Mouse (Mus musculus): ENCODE data around the gene Dchs1. TPM values are rescaled to one million over a fixed set of nuclear protein-coding genes. Genes with fewer than 3 reads are reported as not detected.

Dchs1 gene
- polyA plus RNA-seq, 1 experiment: 5.0 TPM

DNA sequence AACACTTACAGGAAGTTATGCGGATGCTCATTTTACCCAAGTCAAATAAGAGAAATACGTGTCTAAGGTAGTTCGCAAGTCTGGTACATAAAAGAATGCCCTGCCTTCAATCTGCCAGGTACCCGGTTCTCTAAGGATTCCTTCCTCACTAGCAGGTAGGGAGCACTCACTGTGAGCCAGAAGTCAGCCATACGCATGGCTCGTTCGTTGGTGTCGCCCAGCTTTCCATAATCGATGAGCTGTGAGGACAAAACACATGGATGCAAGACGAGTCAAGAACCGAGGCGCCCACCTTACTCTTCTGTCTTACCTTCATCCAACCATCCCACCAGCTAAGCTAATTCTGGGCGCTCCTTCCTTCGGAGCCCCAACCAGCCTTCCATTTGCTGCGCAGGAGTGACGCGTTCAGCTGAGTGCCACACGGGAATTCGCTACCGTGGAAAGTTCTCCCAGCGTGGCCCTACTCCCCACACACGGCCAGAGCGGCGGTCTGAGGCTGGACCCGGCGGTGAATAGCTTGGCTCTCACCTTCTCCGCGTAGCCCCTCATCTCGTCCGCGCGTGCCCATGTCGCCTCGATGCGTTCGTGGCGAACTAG, 22.9 kb upstream of the Dchs1 start:
- WGBS: 3% methylated on average over 37 of the region's 37 CpGs
- no peak for DNase-seq

DNA sequence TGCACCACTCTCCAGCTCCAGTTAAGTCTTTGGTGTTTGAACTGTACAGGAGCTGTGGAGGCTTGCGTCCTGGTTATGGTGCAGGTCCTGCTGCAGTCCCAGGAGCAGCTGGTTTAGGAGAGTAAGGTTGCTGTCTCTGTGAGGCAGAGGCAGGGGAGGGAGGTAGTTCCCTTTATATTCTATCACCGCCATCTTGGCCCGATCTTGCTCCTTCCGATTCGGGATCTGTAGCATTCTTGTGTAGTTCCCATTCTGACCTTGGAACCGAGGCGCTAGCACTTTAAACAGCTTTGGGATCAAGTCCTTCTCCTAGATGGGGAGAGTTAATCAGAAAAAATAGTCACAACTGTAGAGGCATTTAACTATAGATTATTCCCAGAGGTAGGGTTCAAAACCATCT, 22.4 kb upstream of the Dchs1 start:
- TF ChIP-seq CTCF (IDR thresholded peaks at IDR 0.05; ENCODE audit: borderline replicate concordance, insufficient read depth, low read depth, low read length): no peak
- no peak for TF ChIP-seq POLR2A (IDR thresholded peaks at IDR 0.05; ENCODE audit: borderline replicate concordance, insufficient read depth, low read length)
- no peaks in the 10 kb centered on the region for H3K27me3 ChIP-seq (ENCODE audit: control insufficient read depth, insufficient read depth, low read length)
- WGBS: 72% methylated on average over 7 of the region's 7 CpGs
- no peaks in the 10 kb centered on the region for H3K4me1 ChIP-seq (ENCODE audit: control insufficient read depth, insufficient read depth, low read length)
- H3K4me3 ChIP-seq (replicated peaks; ENCODE audit: insufficient read depth, low read depth, low read length): peak overlapping the region; percentile 76
- H3K27ac ChIP-seq (ENCODE audit: insufficient read depth, low read length): no peak overlapping the region
- DNase-seq: peak in 1 of 2 experiments; percentile 12

More for the DNA sequence above, 22.9 kb upstream of the Dchs1 start:
- TF ChIP-seq POLR2A (IDR thresholded peaks at IDR 0.05; ENCODE audit: borderline replicate concordance, insufficient read depth, low read length) (no peak), CTCF (IDR thresholded peaks at IDR 0.05; ENCODE audit: borderline replicate concordance, insufficient read depth, low read depth, low read length) (no peak)
- no peaks in the 10 kb centered on the region for H3K27me3 ChIP-seq (ENCODE audit: control insufficient read depth, insufficient read depth, low read length)
- H3K4me3 ChIP-seq (replicated peaks; ENCODE audit: insufficient read depth, low read depth, low read length): peak overlapping the region; percentile 76
- H3K4me1 ChIP-seq (ENCODE audit: control insufficient read depth, insufficient read depth, low read length): no peaks in the 10 kb centered on the region
- H3K27ac ChIP-seq (ENCODE audit: insufficient read depth, low read length): peak overlapping the region; percentile 39

GRCm38 (mm10) chr7:105808385-105808784, 20.9 kb upstream of the Dchs1 start:
- no peak for TF ChIP-seq CTCF (IDR thresholded peaks at IDR 0.05; ENCODE audit: borderline replicate concordance, insufficient read depth, low read depth, low read length)
- TF ChIP-seq POLR2A (IDR thresholded peaks at IDR 0.05; ENCODE audit: borderline replicate concordance, insufficient read depth, low read length): no peak
- no peaks in the 10 kb centered on the region for H3K27me3 ChIP-seq (ENCODE audit: control insufficient read depth, insufficient read depth, low read length)
- no peak overlapping the region for H3K4me3 ChIP-seq (replicated peaks; ENCODE audit: insufficient read depth, low read depth, low read length)
- no peaks in the 10 kb centered on the region for H3K4me1 ChIP-seq (ENCODE audit: control insufficient read depth, insufficient read depth, low read length)
- 90% methylated on average over 1 of the region's 1 CpGs for WGBS
- H3K27ac ChIP-seq (ENCODE audit: insufficient read depth, low read length): no peak overlapping the region
- no peak for DNase-seq

- Histone ChIP-seq H3K4me3 (replicated peaks; ENCODE audit: insufficient read depth, low read depth, low read length) (no peak overlapping the region), H3K4me1 (ENCODE audit: control insufficient read depth, insufficient read depth, low read length) (no peaks in the 10 kb centered on the region), H3K27me3 (ENCODE audit: control insufficient read depth, insufficient read depth, low read length) (no peaks in the 10 kb centered on the region), H3K27ac (ENCODE audit: insufficient read depth, low read length) (no peak overlapping the region)
- 45% methylated on average over 2 of the region's 2 CpGs for WGBS
- TF ChIP-seq POLR2A (IDR thresholded peaks at IDR 0.05; ENCODE audit: borderline replicate concordance, insufficient read depth, low read length): no peak
- TF ChIP-seq CTCF (IDR thresholded peaks at IDR 0.05; ENCODE audit: borderline replicate concordance, insufficient read depth, low read depth, low read length): no peak
- DNase-seq: no peak
Observed at GRCm38 (mm10) chr7:105806716-105807115, 19.3 kb upstream of the Dchs1 start.

- Histone ChIP-seq H3K27me3 (ENCODE audit: control insufficient read depth, insufficient read depth, low read length) (no peaks in the 10 kb centered on the region), H3K4me1 (ENCODE audit: control insufficient read depth, insufficient read depth, low read length) (no peaks in the 10 kb centered on the region), H3K27ac (ENCODE audit: insufficient read depth, low read length) (no peak overlapping the region), H3K4me3 (replicated peaks; ENCODE audit: insufficient read depth, low read depth, low read length) (no peak overlapping the region)
- DNase-seq: no peak
- TF ChIP-seq CTCF (IDR thresholded peaks at IDR 0.05; ENCODE audit: borderline replicate concordance, insufficient read depth, low read depth, low read length) (no peak), POLR2A (IDR thresholded peaks at IDR 0.05; ENCODE audit: borderline replicate concordance, insufficient read depth, low read length) (no peak)
- WGBS: 83% methylated on average over 5 of the region's 5 CpGs
Observed at GRCm38 (mm10) chr7:105806125-105806524, 18.7 kb upstream of the Dchs1 start.

DNA sequence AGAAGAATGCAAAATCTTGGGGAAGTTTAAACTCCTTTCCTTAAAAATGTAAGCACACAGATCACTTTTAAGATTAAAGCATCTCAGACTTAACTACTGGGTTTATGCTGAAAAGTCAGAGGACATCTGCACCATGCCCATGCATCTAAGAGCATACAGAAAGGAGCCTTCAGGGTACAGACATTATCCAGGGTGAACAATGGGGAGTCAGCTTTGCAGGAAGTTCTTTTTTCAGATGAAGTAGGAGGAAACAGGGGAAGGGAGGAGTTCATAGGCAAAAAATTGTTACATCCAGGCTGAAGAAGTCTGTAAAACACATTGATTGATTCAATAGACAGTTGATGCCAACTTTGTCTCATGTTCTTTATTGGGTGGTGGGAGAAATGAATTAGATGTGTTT, 16.0 kb upstream of the Dchs1 start:
- Histone ChIP-seq H3K4me3 (replicated peaks; ENCODE audit: insufficient read depth, low read depth, low read length) (no peak overlapping the region), H3K4me1 (ENCODE audit: control insufficient read depth, insufficient read depth, low read length) (no peaks in the 10 kb centered on the region), H3K27me3 (ENCODE audit: control insufficient read depth, insufficient read depth, low read length) (no peaks in the 10 kb centered on the region), H3K27ac (ENCODE audit: insufficient read depth, low read length) (no peak overlapping the region)
- DNase-seq: no peak
- TF ChIP-seq POLR2A (IDR thresholded peaks at IDR 0.05; ENCODE audit: borderline replicate concordance, insufficient read depth, low read length) (no peak), CTCF (IDR thresholded peaks at IDR 0.05; ENCODE audit: borderline replicate concordance, insufficient read depth, low read depth, low read length) (no peak)

DNA sequence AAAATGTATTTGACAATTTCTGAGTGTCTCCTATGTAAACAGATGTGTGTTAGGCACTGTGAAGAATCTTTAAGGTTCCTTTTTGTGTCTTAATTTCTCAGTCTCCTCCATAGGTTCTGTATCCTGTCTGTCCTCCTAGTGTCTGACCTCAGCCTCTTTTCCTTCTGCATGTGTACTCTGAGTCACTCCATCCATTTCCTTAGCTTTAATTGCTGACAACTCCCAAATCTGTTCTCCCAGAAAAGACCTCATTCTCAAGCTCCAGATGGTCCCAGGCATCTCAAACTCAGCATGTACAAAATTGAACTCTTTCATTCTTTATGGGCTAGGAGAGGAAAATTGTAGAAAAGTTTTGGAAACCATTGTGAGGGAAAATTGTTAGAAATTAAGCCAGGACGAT, 15.3 kb upstream of the Dchs1 start:
- no peak for DNase-seq
- Histone ChIP-seq H3K27me3 (ENCODE audit: control insufficient read depth, insufficient read depth, low read length) (no peaks in the 10 kb centered on the region), H3K4me1 (ENCODE audit: control insufficient read depth, insufficient read depth, low read length) (no peaks in the 10 kb centered on the region), H3K4me3 (replicated peaks; ENCODE audit: insufficient read depth, low read depth, low read length) (no peak overlapping the region), H3K27ac (ENCODE audit: insufficient read depth, low read length) (no peak overlapping the region)
- WGBS: 65% methylated on average over 1 of the region's 1 CpGs
- TF ChIP-seq POLR2A (IDR thresholded peaks at IDR 0.05; ENCODE audit: borderline replicate concordance, insufficient read depth, low read length) (no peak), CTCF (IDR thresholded peaks at IDR 0.05; ENCODE audit: borderline replicate concordance, insufficient read depth, low read depth, low read length) (no peak)

DNA sequence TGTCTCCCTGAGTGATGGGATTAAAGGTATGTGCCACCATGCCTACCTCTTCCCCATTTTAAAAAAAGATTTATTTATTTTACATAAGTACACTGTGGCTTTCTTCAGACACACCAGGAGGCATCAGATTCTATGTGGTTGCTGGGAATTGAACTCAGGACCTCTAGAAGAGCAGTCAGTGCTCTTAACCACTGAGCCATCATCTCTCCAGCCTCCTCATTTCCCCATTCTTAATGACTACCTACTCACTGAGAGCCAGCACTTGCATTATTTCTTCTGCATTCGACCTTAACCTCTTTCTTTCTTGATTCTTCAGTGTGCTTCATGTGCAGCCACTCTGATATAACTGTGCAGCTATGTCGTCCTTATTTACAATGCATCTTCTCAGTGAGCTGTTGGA, 14.9 kb upstream of the Dchs1 start:
- 42% methylated on average over 2 of the region's 2 CpGs for whole genome bisulfite sequencing
- H3K4me1 ChIP-seq (ENCODE audit: control insufficient read depth, insufficient read depth, low read length): no peaks in the 10 kb centered on the region
- no peak overlapping the region for H3K27ac ChIP-seq (ENCODE audit: insufficient read depth, low read length)
- no peaks in the 10 kb centered on the region for H3K27me3 ChIP-seq (ENCODE audit: control insufficient read depth, insufficient read depth, low read length)
- no peak for DNase-seq
- no peak for TF ChIP-seq CTCF (IDR thresholded peaks at IDR 0.05; ENCODE audit: borderline replicate concordance, insufficient read depth, low read depth, low read length)
- TF ChIP-seq POLR2A (IDR thresholded peaks at IDR 0.05; ENCODE audit: borderline replicate concordance, insufficient read depth, low read length): no peak
- H3K4me3 ChIP-seq (replicated peaks; ENCODE audit: insufficient read depth, low read depth, low read length): no peak overlapping the region

Measured in cerebellum, adult 2 months (tissue).